Mouse (Mus musculus) urinary bladder, adult 2 months (tissue): Measurements from ENCODE around the gene Mrgpra1. TPM values are rescaled to one million over a fixed set of nuclear protein-coding genes. Genes with fewer than 3 reads are reported as not detected.
"Not testable (repeated sequence)": the region's sequence is repeated elsewhere in the genome, so short reads cannot be mapped to it uniquely, and the experiment has no call there.

Experiments used
- DNase-seq: peaks from one replicate; pipeline ENCODE4 v3.0.0; 2022; ENCODE audit warnings: low spot score
- polyA plus RNA-seq: library from polyadenylated mRNA; depleted of rRNA; stranded (reverse); fragments of >200 nt; gene quantifications from 2 replicates; pipeline ENCODE4 v1.2.3, GENCODE M21; 2012; rRNA removed

Mrgpra1 gene
- polyA plus RNA-seq, result not detected in 2 replicates

DNA sequence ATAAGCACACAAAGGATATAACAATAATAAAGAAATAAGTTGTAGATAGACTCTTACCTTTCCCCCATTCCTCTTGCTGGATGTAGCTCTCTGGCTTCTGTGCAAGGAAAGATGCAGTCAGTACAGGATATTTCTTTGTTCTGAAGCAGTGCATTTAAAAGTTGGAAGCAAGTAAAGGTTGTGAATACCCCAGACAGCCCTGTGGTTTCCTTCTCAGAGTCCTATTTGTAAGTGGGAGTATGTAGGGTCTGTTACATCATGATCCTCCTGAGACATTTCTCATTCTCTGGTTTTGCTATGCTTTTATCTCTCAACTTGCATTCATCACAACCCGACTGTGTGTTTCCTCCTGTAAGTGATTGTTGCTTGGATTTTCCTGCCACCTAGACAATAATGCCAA lies at the start of gene Mrgpra1:
TSS of gene Mrgpra1 (minus strand) at position 101 of the 400 bp plus-strand sequence.
- DNase-seq, result no peak

DNA sequence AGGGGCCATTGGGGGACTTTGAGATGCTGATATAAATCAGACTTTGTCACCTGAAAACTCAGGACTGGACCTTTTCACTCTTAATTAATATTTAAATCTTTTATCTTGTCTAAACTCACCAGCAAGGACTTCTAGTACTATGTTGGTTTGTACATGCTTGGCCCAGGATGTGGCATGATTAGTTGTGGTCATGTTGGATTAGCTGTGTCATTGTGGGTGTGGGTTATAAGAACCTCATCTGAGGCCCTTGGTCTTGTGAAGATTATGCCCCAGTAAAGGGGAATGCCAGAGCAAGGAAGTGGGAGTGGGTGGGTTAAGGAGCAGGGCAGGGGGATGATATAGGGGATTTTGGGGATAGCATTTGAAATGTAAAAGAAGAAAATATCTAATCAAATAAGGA lies 47.1 kb upstream of the Mrgpra1 start:
- no peak for DNase-seq

DNA sequence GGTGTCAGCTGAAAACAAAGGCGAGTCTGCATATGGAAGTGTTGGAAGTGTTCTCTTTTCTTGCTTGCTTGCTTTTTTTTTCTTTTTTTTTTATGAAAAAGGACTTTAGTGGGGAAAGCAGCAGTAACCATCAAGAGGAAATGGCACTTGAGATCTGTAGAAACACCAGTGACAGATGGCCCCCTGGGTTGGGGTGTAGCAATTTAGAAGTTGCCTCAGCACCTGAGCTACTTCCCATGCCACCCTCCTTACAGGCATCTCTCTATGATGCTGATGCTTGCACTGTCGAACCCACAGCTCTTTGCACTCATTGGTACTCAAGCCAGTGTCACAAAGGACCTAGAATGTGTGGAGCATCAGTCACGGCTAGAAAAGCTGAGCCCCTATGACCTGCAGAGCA lies 5.6 kb downstream of the Mrgpra1 start:
- no peak for DNase-seq

DNA sequence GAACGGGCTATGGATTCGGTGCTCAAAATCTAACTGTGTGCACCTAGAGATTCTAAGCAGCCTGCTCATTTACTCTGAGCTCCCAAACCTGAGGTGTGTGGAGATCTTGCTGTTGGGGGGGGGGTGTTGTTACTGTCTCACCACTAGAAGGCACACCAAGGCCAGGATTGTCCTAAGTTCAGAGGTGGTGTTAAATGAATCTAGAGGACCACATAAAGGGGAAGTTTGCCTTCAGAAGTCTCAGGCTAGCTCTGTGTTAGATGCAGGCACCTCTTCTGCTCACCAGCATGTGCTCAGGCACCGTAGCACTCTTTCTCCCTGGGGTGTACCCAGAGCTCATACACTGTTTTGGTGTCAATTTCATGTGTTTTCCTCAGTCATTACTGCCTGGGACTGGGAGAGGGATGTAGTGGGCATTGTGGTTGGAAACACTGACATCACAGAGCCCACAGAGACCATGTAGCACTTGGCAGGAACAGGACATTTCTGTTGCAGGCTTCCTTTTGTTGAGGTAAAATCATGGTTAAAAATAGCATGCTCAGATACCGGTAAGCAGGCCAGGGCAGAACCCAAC lies 8.0 kb downstream of the Mrgpra1 start:
- DNase-seq, result no peak

DNA sequence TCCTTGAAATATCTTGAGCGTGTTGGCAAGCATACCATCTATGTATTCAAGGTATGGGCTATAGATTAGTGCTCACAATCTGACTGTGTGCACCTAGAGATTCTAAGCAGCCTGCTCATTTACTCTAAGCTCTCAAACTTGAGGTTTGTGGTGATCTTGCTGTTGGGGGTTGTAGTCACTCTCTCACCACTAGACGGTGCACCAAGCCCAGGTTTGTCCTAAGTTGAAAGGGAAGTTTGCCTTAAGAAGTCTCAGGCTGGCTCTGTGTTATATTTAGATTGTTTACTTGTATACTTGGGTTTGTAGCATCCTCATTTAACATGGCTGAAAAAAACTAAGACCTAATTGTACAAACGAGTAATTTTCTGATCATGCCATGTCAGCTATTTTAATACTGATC lies 12.2 kb downstream of the Mrgpra1 start:
- DNase-seq, result not testable (repeated sequence)

DNA sequence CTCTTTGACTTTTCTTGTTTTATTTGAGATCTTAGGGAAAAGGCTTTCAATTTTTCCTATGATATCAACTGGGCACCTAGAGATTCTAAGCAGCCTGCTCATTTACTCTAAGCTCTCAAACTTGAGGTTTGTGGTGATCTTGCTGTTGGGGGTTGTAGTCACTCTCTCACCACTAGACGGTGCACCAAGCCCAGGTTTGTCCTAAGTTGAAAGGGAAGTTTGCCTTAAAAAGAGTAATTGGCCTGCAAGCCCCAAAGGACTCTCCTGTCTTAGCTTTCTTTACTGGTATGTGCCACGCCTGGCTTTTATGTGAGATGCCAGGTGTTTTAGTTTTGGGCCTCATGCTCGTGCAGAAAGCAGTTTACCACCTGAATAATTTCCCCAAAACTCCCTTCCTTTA lies 12.7 kb downstream of the Mrgpra1 start:
- not testable (repeated sequence) for DNase-seq

DNA sequence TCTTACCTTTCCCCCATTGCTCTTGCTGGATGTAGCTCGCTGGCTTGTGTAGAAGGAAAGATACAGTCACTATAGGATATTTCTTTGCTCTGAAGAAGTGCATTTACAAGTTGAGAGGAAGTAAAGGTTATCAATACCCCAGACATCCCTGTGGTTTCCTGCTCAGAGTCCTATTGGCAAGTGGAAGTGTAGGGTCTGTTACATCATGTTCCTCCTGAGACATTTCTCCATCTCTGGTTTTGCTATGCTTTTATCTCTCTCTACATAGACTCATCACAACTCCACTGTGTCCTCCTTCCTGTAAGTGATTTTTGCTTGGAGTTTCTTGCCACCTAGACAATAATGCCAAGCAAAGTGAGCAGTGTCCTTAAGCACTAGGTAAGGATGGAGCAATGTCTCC lies 35.7 kb downstream of the Mrgpra1 start:
- no peak for DNase-seq

DNA sequence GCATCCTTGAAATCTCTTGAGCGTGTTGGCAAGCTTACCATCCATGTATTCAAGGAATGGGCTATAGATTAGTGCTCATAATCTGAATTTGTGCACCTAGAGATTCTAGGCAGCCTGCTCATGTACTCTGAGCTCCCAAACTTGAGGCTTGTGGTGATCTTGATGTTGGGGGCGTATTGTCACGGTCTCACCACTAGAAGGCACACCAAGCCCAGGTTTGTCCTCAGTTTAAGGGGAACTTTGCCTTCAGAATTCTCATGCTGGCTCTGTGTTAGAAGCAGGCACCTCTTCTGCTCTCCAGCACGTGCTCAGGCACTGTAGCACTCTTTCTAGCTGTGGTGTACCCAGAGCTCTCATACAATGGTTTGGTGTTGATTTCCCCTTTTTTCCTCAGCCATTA lies 41.8 kb downstream of the Mrgpra1 start:
- DNase-seq, result no peak

DNA sequence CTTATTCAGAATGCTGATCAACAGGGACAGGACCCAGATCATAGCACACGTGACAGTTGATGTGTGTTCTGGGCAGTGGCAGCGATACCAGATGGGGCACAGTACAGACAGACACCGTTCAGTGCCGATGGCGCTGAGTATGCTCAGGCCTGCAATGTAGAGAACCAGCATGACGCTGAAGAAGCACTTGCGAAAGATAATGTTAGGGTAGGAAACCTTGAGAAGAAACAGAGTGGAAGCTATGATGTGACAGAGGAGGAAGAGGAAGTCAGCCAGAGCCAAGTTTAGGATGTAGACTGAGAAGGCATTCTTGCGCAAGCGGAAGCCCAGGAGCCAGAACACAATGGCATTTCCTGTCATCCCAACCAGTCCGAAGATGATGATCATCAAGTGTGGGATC lies 44.2 kb downstream of the Mrgpra1 start:
- DNase-seq, result no peak

DNA sequence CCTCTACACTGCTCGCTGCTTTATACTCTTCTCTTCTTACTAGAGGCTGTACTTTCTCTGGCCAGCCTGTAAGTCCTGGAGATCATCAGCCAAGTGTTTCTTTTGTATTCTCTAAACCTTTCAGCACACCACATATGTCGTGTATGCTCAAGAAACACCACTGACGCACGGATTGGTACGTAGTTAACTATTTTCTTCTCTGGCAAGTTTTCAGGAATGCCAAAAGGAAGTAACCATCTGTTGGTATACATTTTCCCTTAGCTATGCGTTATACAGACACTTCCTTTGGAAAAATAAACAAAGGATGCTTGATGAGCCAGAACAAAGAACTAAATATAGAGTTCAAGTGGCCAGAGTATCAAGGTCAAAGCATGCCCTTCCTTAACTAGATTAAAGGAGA lies 49.4 kb downstream of the Mrgpra1 start:
- not testable (repeated sequence) for DNase-seq

DNA sequence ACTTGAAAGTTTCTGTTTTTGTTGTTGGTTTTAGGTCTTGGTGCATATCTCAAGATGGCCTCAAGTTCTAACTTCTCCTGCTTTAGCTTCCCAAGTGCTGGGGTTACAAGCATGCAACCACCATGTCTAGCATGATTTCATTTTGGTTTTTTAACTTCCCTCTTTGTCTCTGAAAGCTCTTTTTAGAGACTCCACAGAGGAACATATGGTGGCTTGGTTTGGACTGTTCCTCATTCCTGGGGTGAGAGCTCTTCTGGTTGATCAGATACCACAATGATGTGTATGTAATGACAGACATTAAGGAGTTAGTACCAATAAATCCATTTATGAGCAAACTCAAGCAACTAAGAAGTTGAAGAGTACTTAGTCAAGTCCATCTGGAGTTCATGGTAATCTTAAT lies 54.4 kb downstream of the Mrgpra1 start:
- not testable (repeated sequence) for DNase-seq

Other genes with a start within 250 kb of the Mrgpra1 start
- gene Ptpn5, start 220.6 kb downstream of the Mrgpra1 start, polyA plus RNA-seq, result 0.08 and 0.24 TPM in 2 replicates
- not detected in 2 replicates for gene Mrgpra6, start 149.3 kb downstream of the Mrgpra1 start, polyA plus RNA-seq
- gene Mrgpra9, start 101.4 kb downstream of the Mrgpra1 start, polyA plus RNA-seq, result not detected in 2 replicates
- not detected in 2 replicates for gene Mrgpra2a, start 97.9 kb upstream of the Mrgpra1 start, polyA plus RNA-seq
- not detected in 2 replicates for gene Mrgpra2b, start 174.6 kb upstream of the Mrgpra1 start, polyA plus RNA-seq
- not detected in 2 replicates for gene Mrgpra3, start 247.1 kb upstream of the Mrgpra1 start, polyA plus RNA-seq